Mouse (Mus musculus) heart, embryonic 14.5 days (tissue): Measurements from ENCODE around the gene Eif2d. TPM values are rescaled to one million over a fixed set of nuclear protein-coding genes. Genes with fewer than 3 reads are reported as not detected.

Source experiments
- polyA plus RNA-seq: library from polyadenylated mRNA; unstranded; fragments of >200 nt; fragmentation: Nextera tagmentation; extraction: Ambion mirVana; gene quantifications from 2 replicates; pipeline ENCODE4 v1.2.1, GENCODE M21; 2014

Gene Eif2d
- polyA plus RNA-seq, 1 experiment from 2014 or later, result 50.2 TPM

Other genes with a start within 250 kb of the Eif2d start
- gene Il20, start 241.7 kb upstream of the Eif2d start, polyA plus RNA-seq, result not detected in 2 replicates
- gene Il19, start 213.1 kb upstream of the Eif2d start, polyA plus RNA-seq, result not detected in 2 replicates
- gene Il10, start 133.3 kb upstream of the Eif2d start, polyA plus RNA-seq, result not detected in 2 replicates
- gene Mapkapk2, start 55.4 kb upstream of the Eif2d start, polyA plus RNA-seq, result 59.9 and 96.1 TPM in 2 replicates
- 1.5 and 1.7 TPM in 2 replicates for gene Dyrk3, start 14.8 kb upstream of the Eif2d start, polyA plus RNA-seq
- 10.7 and 19.3 TPM in 2 replicates for gene Rassf5, start 92.1 kb downstream of the Eif2d start, polyA plus RNA-seq
- 2.3 and 2.6 TPM in 2 replicates for gene Ikbke, start 126.4 kb downstream of the Eif2d start, polyA plus RNA-seq